Mouse (Mus musculus) liver, embryonic 13.5 days (tissue): Measurements from ENCODE around the gene Spaca4. TPM values are rescaled to one million over a fixed set of nuclear protein-coding genes. Genes with fewer than 3 reads are reported as not detected.

Experiments
- ATAC-seq: fragments of 200-750 bp; cut with Nextera tagmentation; 2 replicates; pipeline ENCODE4 v1.8.0; 2017; ENCODE audit warnings: low read depth, mild to moderate bottlenecking, moderate number of reproducible peaks, moderate library complexity
- DNase-seq: peaks from one replicate; pipeline ENCODE4 v3.0.0; 2022
- H3K27ac ChIP-seq: fragments of 300-500 bp; sonication (generic); 2 replicates; pipeline ENCODE4 v1.5.1; 2015; ENCODE audit warnings: moderate library complexity, mild to moderate bottlenecking, inconsistent platforms
- H3K27me3 ChIP-seq: fragments of 300-500 bp; sonication (generic); 2 replicates; pipeline ENCODE4 v1.6.1; 2015; ENCODE audit warnings: mild to moderate bottlenecking, inconsistent platforms
- H3K36me3 ChIP-seq: fragments of 300-500 bp; sonication (generic); 2 replicates; pipeline ENCODE4 v1.6.1; 2015; ENCODE audit warnings: mild to moderate bottlenecking, inconsistent platforms
- H3K4me1 ChIP-seq: fragments of 300-500 bp; sonication (generic); replicated peaks from 2 replicates; pipeline ENCODE4 v1.6.1; 2015; ENCODE audit warnings: inconsistent platforms
- H3K4me2 ChIP-seq: fragments of 300-500 bp; sonication (generic); 2 replicates; pipeline ENCODE4 v1.6.1; 2015; ENCODE audit warnings: inconsistent platforms, mild to moderate bottlenecking, moderate library complexity
- H3K4me3 ChIP-seq: fragments of 300-500 bp; sonication (generic); replicated peaks from 2 replicates; pipeline ENCODE4 v1.5.1; 2015; ENCODE audit warnings: mild to moderate bottlenecking, inconsistent platforms
- H3K9ac ChIP-seq: fragments of 300-500 bp; sonication (generic); 2 replicates; pipeline ENCODE4 v1.6.1; 2015; ENCODE audit warnings: mild to moderate bottlenecking, inconsistent platforms
- H3K9me3 ChIP-seq: fragments of 300-500 bp; sonication (generic); replicated peaks from 2 replicates; pipeline ENCODE4 v1.6.1; 2016; ENCODE audit warnings: inconsistent platforms
- WGBS: fragments of 180-500 bp; shearing (Covaris S2); methylation state at CpG from one replicate; pipeline ENCODE4 v1.1.7; 2015; ENCODE audit not compliant: insufficient replicate concordance; 5-methylcytosine and 5-hydroxymethylcytosine counted together
- polyA plus RNA-seq: library from polyadenylated mRNA; unstranded; fragments of >200 nt; fragmentation: Nextera tagmentation; extraction: Ambion mirVana; gene quantifications from 2 replicates; pipeline ENCODE4 v1.2.1, GENCODE M21; 2015

Gene Spaca4
- polyA plus RNA-seq, 1 experiment from 2014 or later = not detected

GRCm38 (mm10) chr7:45679966-45680621 lies 45.5 kb downstream of the Spaca4 start:
- no peaks in the 10 kb centered on the region for H3K9me3 ChIP-seq
- no peak overlapping the region for H3K4me2 ChIP-seq
- WGBS = 65% methylated on average over 14 of the region's 14 CpGs
- H3K9ac ChIP-seq = no peak overlapping the region
- H3K27ac ChIP-seq = no peak overlapping the region
- no peak for DNase-seq
- ATAC-seq = no peak
- no peaks in the 10 kb centered on the region for H3K36me3 ChIP-seq
- 0 out of 2 replicates have a peak, but pooled peaks cover 8% of the 10 kb centered on the region for H3K27me3 ChIP-seq
- H3K4me3 ChIP-seq = no peak overlapping the region
- H3K4me1 ChIP-seq = peaks cover 19% of the 10 kb centered on the region

GRCm38 (mm10) chr7:45678513-45678912 lies 47.1 kb downstream of the Spaca4 start:
- H3K27ac ChIP-seq = no peak overlapping the region

GRCm38 (mm10) chr7:45677627-45678295 lies 47.9 kb downstream of the Spaca4 start:
- H3K36me3 ChIP-seq = no peaks in the 10 kb centered on the region
- no peak for DNase-seq
- 0 out of 2 replicates have a peak, but pooled peaks cover 7% of the 10 kb centered on the region for H3K27me3 ChIP-seq
- no peak overlapping the region for H3K9ac ChIP-seq
- H3K4me1 ChIP-seq = peaks cover 19% of the 10 kb centered on the region
- WGBS = 61% methylated on average over 7 of the region's 7 CpGs
- no peaks in the 10 kb centered on the region for H3K9me3 ChIP-seq
- ATAC-seq = no peak
- H3K27ac ChIP-seq = no peak overlapping the region
- no peak overlapping the region for H3K4me2 ChIP-seq
- no peak overlapping the region for H3K4me3 ChIP-seq

More at GRCm38 (mm10) chr7:45678513-45678912, 47.1 kb downstream of the Spaca4 start:
- ATAC-seq (no peak), DNase-seq (no peak)
- H3K27me3 ChIP-seq = 0 out of 2 replicates have a peak, but pooled peaks cover 7% of the 10 kb centered on the region
- WGBS = 76% methylated on average over 14 of the region's 14 CpGs
- no peaks in the 10 kb centered on the region for H3K9me3 ChIP-seq
- H3K36me3 ChIP-seq = no peaks in the 10 kb centered on the region
- H3K4me2 ChIP-seq = no peak overlapping the region
- peaks cover 19% of the 10 kb centered on the region for H3K4me1 ChIP-seq
- no peak overlapping the region for H3K4me3 ChIP-seq
- H3K9ac ChIP-seq = no peak overlapping the region

Other genes with a start within 250 kb of the Spaca4 start
- gene Tulp2, start 243.9 kb downstream of the Spaca4 start, polyA plus RNA-seq = 0.80 and 0.87 TPM in 2 replicates
- not detected in 2 replicates for gene Gm45808, start 239.0 kb downstream of the Spaca4 start, polyA plus RNA-seq
- 2.0 and 2.2 TPM in 2 replicates for gene Dhdh, start 237.0 kb downstream of the Spaca4 start, polyA plus RNA-seq
- gene Nucb1, start 215.4 kb downstream of the Spaca4 start, polyA plus RNA-seq = 110 and 127 TPM in 2 replicates
- gene Ppp1r15a, start 199.5 kb downstream of the Spaca4 start, polyA plus RNA-seq = 180 and 197 TPM in 2 replicates
- gene Plekha4, start 199.5 kb downstream of the Spaca4 start, polyA plus RNA-seq = 0.43 and 0.52 TPM in 2 replicates
- 1.3 and 1.9 TPM in 2 replicates for gene Hsd17b14, start 170.9 kb downstream of the Spaca4 start, polyA plus RNA-seq
- gene Bcat2, start 155.7 kb downstream of the Spaca4 start, polyA plus RNA-seq = 44.1 and 45.4 TPM in 2 replicates
- not detected in 2 replicates for gene Fgf21, start 110.3 kb downstream of the Spaca4 start, polyA plus RNA-seq
- gene Fut1, start 108.5 kb downstream of the Spaca4 start, polyA plus RNA-seq = not detected in 2 replicates
- gene Izumo1, start 104.0 kb downstream of the Spaca4 start, polyA plus RNA-seq = 0.10 TPM in 1 of 2 replicates, not detected in the other
- 2.4 and 2.5 TPM in 2 replicates for gene Rasip1, start 98.3 kb downstream of the Spaca4 start, polyA plus RNA-seq
- 0.46 and 0.51 TPM in 2 replicates for gene Mamstr, start 85.8 kb downstream of the Spaca4 start, polyA plus RNA-seq
- 0.05 and 0.06 TPM in 2 replicates for gene Fut2, start 59.4 kb downstream of the Spaca4 start, polyA plus RNA-seq
- not detected in 2 replicates for gene Ntn5, start 41.8 kb downstream of the Spaca4 start, polyA plus RNA-seq
- 0.07 TPM in 1 of 2 replicates, not detected in the other for gene Sec1, start 31.4 kb downstream of the Spaca4 start, polyA plus RNA-seq
- 0.34 and 0.44 TPM in 2 replicates for gene Car11, start 26.0 kb downstream of the Spaca4 start, polyA plus RNA-seq
- gene Dbp, start 20.7 kb downstream of the Spaca4 start, polyA plus RNA-seq = 0.43 and 0.64 TPM in 2 replicates
- 761 and 840 TPM in 2 replicates for gene Rpl18, start 10.4 kb downstream of the Spaca4 start, polyA plus RNA-seq
- 11.4 and 11.7 TPM in 2 replicates for gene Sphk2, start 7.8 kb downstream of the Spaca4 start, polyA plus RNA-seq
- gene Fam83e, start 4.6 kb downstream of the Spaca4 start, polyA plus RNA-seq = 0.37 and 0.47 TPM in 2 replicates
- not detected in 2 replicates for gene Lmtk3, start 57.9 kb upstream of the Spaca4 start, polyA plus RNA-seq
- 0.45 and 0.68 TPM in 2 replicates for gene Sult2b1, start 58.9 kb upstream of the Spaca4 start, polyA plus RNA-seq
- gene Cyth2, start 88.8 kb upstream of the Spaca4 start, polyA plus RNA-seq = 36.1 and 36.6 TPM in 2 replicates
- gene Kcnj14, start 99.0 kb upstream of the Spaca4 start, polyA plus RNA-seq = 0.12 and 0.23 TPM in 2 replicates
- gene Grwd1, start 105.1 kb upstream of the Spaca4 start, polyA plus RNA-seq = 48.4 and 49.2 TPM in 2 replicates
- 22.9 and 23.8 TPM in 2 replicates for gene Kdelr1, start 147.0 kb upstream of the Spaca4 start, polyA plus RNA-seq
- gene Grin2d, start 152.6 kb upstream of the Spaca4 start, polyA plus RNA-seq = 0.07 TPM in 2 replicates
- 0.76 and 0.86 TPM in 2 replicates for gene Syngr4, start 170.9 kb upstream of the Spaca4 start, polyA plus RNA-seq
- gene Tmem143, start 171.1 kb upstream of the Spaca4 start, polyA plus RNA-seq = 3.6 and 3.8 TPM in 2 replicates
- gene Emp3, start 195.6 kb upstream of the Spaca4 start, polyA plus RNA-seq = 49.0 and 61.6 TPM in 2 replicates
- 1.2 and 1.5 TPM in 2 replicates for gene Ccdc114, start 198.3 kb upstream of the Spaca4 start, polyA plus RNA-seq